27 mouse cellular contexts compared by ENCODE assay signal in the genomic region with DNA sequence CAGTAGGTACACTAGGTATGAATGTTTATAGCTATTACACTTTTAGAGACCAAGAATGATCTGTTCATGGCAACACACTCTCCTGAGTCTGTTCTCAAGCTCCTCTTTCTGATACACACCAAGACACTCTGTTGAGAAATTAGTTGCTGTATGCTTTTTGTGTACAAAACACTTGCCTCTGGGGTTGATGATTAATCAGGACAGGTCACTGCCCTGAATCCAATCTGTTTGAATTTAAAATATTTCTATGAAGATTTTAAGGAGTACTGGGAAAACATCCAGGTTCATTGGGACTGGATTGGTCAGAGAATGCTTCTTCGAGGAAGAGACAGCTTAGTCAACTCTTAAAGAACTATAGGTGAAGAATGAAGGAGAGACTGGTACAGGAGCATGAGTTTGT.
"Had no signal": no experiment of that assay in that cellular context is flagged by ENCODE, and none has a peak within 500 bp of the region (broad histone marks: within the 10 kb centered on the region; RNA-seq: fewer than 3 reads in every experiment).

No protein-coding gene starts in this region.

- H3K4me1 ChIP-seq: heart, embryonic 13.5 days; heart, embryonic 15.5 days; hindbrain, embryonic 10.5 days; hindbrain, embryonic 12.5 days; intestine, embryonic 15.5 days; limb, embryonic 10.5 days; limb, embryonic 12.5 days; liver, embryonic 13.5 days; liver, embryonic 15.5 days had no signal

- H3K27me3 ChIP-seq: heart, embryonic 13.5 days; heart, embryonic 15.5 days; hindbrain, embryonic 12.5 days; intestine, embryonic 15.5 days; limb, embryonic 12.5 days; liver, embryonic 13.5 days; liver, embryonic 15.5 days had no signal

- H3K27ac ChIP-seq: gastrocnemius, adult 2 months; heart, adult 2 months; heart, embryonic 13.5 days; heart, embryonic 15.5 days; hindbrain, embryonic 10.5 days; hindbrain, embryonic 12.5 days; hindbrain, embryonic 14.5 days; intestine, embryonic 15.5 days; layer of hippocampus, adult 2 months; left cerebral cortex, adult 2 months; limb, embryonic 10.5 days; limb, embryonic 12.5 days; liver, embryonic 13.5 days; liver, embryonic 15.5 days had no signal

- H3K9me3 ChIP-seq: heart, embryonic 15.5 days; hindbrain, embryonic 10.5 days; hindbrain, embryonic 12.5 days; intestine, embryonic 15.5 days; limb, embryonic 10.5 days; limb, embryonic 12.5 days; liver, embryonic 13.5 days; liver, embryonic 15.5 days had no signal

- ATAC-seq: forebrain, embryonic 16.5 days; hindbrain, embryonic 16.5 days; inflammation-experienced regulatory T-cells, adult 6 months; intestine, embryonic 15.5 days; intestine, postnatal 0 days; liver, postnatal 0 days had no signal

- H3K36me3 ChIP-seq: heart, embryonic 13.5 days; heart, embryonic 15.5 days; hindbrain, embryonic 10.5 days; hindbrain, embryonic 12.5 days; intestine, embryonic 15.5 days; limb, embryonic 10.5 days; limb, embryonic 12.5 days; liver, embryonic 13.5 days; liver, embryonic 15.5 days had no signal

- H3K4me2 ChIP-seq: heart, embryonic 11.5 days; heart, embryonic 13.5 days; heart, embryonic 15.5 days; hindbrain, embryonic 12.5 days; hindbrain, embryonic 14.5 days; intestine, embryonic 15.5 days; limb, embryonic 12.5 days; liver, embryonic 11.5 days; liver, embryonic 13.5 days; liver, embryonic 15.5 days had no signal

- H3K4me3 ChIP-seq: gastrocnemius, adult 2 months; heart, adult 2 months; heart, embryonic 13.5 days; heart, embryonic 15.5 days; hindbrain, embryonic 10.5 days; hindbrain, embryonic 12.5 days; intestine, embryonic 15.5 days; layer of hippocampus, adult 2 months; left cerebral cortex, adult 2 months; limb, embryonic 10.5 days; limb, embryonic 12.5 days; liver, embryonic 13.5 days; liver, embryonic 15.5 days had no signal

- H3K9ac ChIP-seq: heart, embryonic 13.5 days; heart, embryonic 15.5 days; hindbrain, embryonic 12.5 days; hindbrain, embryonic 14.5 days; intestine, embryonic 15.5 days; limb, embryonic 12.5 days; liver, embryonic 13.5 days; liver, embryonic 15.5 days; liver, postnatal 0 days had no signal

- DNase-seq: gastrocnemius, adult 2 months; gastrocnemius, postnatal 10 days; gastrocnemius, postnatal 25 days; heart, adult 2 months; heart, postnatal 14 days; heart, postnatal 36 days; kidney, postnatal 14 days; kidney, postnatal 4 days; liver, embryonic 13.5 days; liver, postnatal 0 days had no signal
